Comparison of ENCODE assay signal across 1 mouse cellular context in genomic region chr9:21353373-21353686, GRCm38 (mm10).
TF ChIP-seq lines count a peak whose summit lies in the region.

No protein-coding gene starts in this region.

TF ChIP-seq in CH12.LX, 34 proteins besides CTCF, POLR2A, EP300 and RAD21:
- TF ChIP-seq MXI1 (IDR thresholded peaks at IDR 0.05; ENCODE audit: low read depth, low read length): no peak
- no peak for TF ChIP-seq MEF2A (IDR thresholded peaks at IDR 0.05; ENCODE audit: borderline replicate concordance, low read depth, low read length)
- TF ChIP-seq NRF1 (IDR thresholded peaks at IDR 0.05; ENCODE audit: low read depth, low read length): no peak
- TF ChIP-seq TBP (conservative IDR thresholded peaks at IDR 0.05; ENCODE audit: low read depth, low read length): no peak
- no peak for TF ChIP-seq JUND (conservative IDR thresholded peaks at IDR 0.05; ENCODE audit: low read depth, low read length)
- TF ChIP-seq PAX5 (IDR thresholded peaks at IDR 0.05; ENCODE audit: low read length): no peak
- no peak for TF ChIP-seq ETS1 (conservative IDR thresholded peaks at IDR 0.05; ENCODE audit: low read depth, low read length)
- TF ChIP-seq CHD2 (IDR thresholded peaks at IDR 0.05; ENCODE audit: low read length): no peak
- no peak for TF ChIP-seq CHD1 (IDR thresholded peaks at IDR 0.05; ENCODE audit: low read depth, low read length)
- TF ChIP-seq USF2 (conservative IDR thresholded peaks at IDR 0.05; ENCODE audit: low read depth, low read length): no peak
- TF ChIP-seq ZNF384 (IDR thresholded peaks at IDR 0.05; ENCODE audit: low read depth, low read length): no peak
- no peak for TF ChIP-seq MYC (IDR thresholded peaks at IDR 0.05; ENCODE audit: low read depth, low read length)
